In the genomic region with DNA sequence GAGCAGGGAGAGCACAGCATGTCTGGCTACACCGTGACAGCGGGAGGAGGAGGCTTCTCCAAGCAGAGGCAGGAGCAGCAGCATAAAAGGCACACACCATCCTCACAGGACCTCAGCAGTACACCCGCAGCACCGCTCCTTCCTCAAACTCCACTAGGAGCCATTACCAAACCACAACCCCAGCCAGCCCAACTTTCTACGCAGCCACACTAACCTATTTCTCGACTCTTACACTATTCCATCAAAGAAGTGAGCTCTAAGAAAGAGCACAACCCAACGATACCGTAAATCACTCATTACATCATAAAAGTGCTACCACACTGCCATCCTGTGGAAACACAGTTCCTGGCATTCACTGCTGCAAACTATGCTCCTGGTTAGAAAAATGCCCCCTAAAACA, we compare ENCODE assay signal across 9 mouse cellular contexts. TPM values are rescaled to one million over a fixed set of nuclear protein-coding genes. Genes with fewer than 3 reads are reported as not detected.
DNase-seq lines count a peak whose midpoint lies in the region; ATAC-seq lines count a peak whose summit lies in the region.
"Had no signal": no experiment of that assay in that cellular context is flagged by ENCODE, and none has a peak within 500 bp of the region (broad histone marks: within the 10 kb centered on the region; RNA-seq: fewer than 3 reads in every experiment).

No protein-coding gene starts in this region.

- DNase-seq in hindbrain, embryonic 14.5 days (ENCODE audit: low spot score) = peak; percentile 71
- DNase-seq in 416B (ENCODE audit: low read depth) (peak; percentile 54), MN1 (ENCODE audit: low spot score) (peak; percentile 44)
- DNase-seq in layer of hippocampus, adult 9-10 months (ENCODE audit: low spot score) = peak; percentile 20
- DNase-seq in spleen, postnatal 10 days (ENCODE audit: low spot score in 2 of 2) = no peak
- no peak for DNase-seq in adrenal gland, postnatal 36 days

- H3K27me3 ChIP-seq in hindbrain, embryonic 14.5 days (ENCODE audit: control insufficient read depth, insufficient read depth, low read length) = no peaks in the 10 kb centered on the region
- H3K27me3 ChIP-seq in hindbrain, embryonic 12.5 days = no peaks in the 10 kb centered on the region
- H3K27me3 ChIP-seq: neural tube, embryonic 13.5 days had no signal

- no peak overlapping the region for H3K4me3 ChIP-seq in hindbrain, embryonic 14.5 days (replicated peaks; ENCODE audit: low read length)
- no peak overlapping the region for H3K4me3 ChIP-seq in hindbrain, embryonic 12.5 days
- H3K4me3 ChIP-seq: neural tube, embryonic 13.5 days had no signal

- H3K36me3 ChIP-seq in hindbrain, embryonic 14.5 days (replicated peaks; ENCODE audit: control insufficient read depth, insufficient read depth) = peaks cover 32% of the 10 kb centered on the region
- H3K36me3 ChIP-seq in hindbrain, embryonic 12.5 days = peaks cover 22% of the 10 kb centered on the region

- no peak overlapping the region for H3K27ac ChIP-seq in hindbrain, embryonic 14.5 days
- no peak overlapping the region for H3K27ac ChIP-seq in hindbrain, embryonic 12.5 days
- H3K27ac ChIP-seq: neural tube, embryonic 13.5 days had no signal

- no peaks in the 10 kb centered on the region for H3K9me3 ChIP-seq in hindbrain, embryonic 14.5 days (ENCODE audit: control insufficient read depth, low read length)
- H3K9me3 ChIP-seq in hindbrain, embryonic 12.5 days (replicated peaks) = no peaks in the 10 kb centered on the region
- H3K9me3 ChIP-seq: neural tube, embryonic 13.5 days had no signal

- no peaks in the 10 kb centered on the region for H3K4me1 ChIP-seq in hindbrain, embryonic 14.5 days (replicated peaks; ENCODE audit: control insufficient read depth, insufficient read depth, low read length)
- no peaks in the 10 kb centered on the region for H3K4me1 ChIP-seq in hindbrain, embryonic 12.5 days

- H3K4me2 ChIP-seq in hindbrain, embryonic 14.5 days (replicated peaks) = no peak overlapping the region
- no peak overlapping the region for H3K4me2 ChIP-seq in hindbrain, embryonic 12.5 days (replicated peaks)
- H3K4me2 ChIP-seq: neural tube, embryonic 13.5 days had no signal

- 78% methylated on average over 8 of the region's 8 CpGs for WGBS in hindbrain, embryonic 14.5 days
- WGBS in hindbrain, embryonic 12.5 days = 90% methylated on average over 8 of the region's 8 CpGs

- no peak overlapping the region for H3K9ac ChIP-seq in hindbrain, embryonic 14.5 days
- H3K9ac ChIP-seq in hindbrain, embryonic 12.5 days = no peak overlapping the region
- H3K9ac ChIP-seq: neural tube, embryonic 13.5 days had no signal

- no peak for ATAC-seq in hindbrain, embryonic 14.5 days (ENCODE audit: low FRiP score)
- no peak for ATAC-seq in hindbrain, embryonic 12.5 days (ENCODE audit: low FRiP score)
- ATAC-seq in megakaryocyte, adult 5-6 weeks (ENCODE audit: poor library complexity, severe bottlenecking) = no peak

RNA-seq across cellular contexts. Expression of gene Stt3b, which starts 48.8 kb away (rescaled TPM):
- polyA plus RNA-seq in hindbrain, embryonic 14.5 days (2014; fragmentation: Nextera tagmentation; extraction: Ambion mirVana) = 116 and 135 TPM in 2 replicates
- polyA plus RNA-seq in hindbrain, embryonic 12.5 days (2016; fragmentation: Nextera tagmentation; extraction: Ambion mirVana) = 122 and 123 TPM in 2 replicates
- total RNA-seq in megakaryocyte, adult 5-6 weeks (2015) = 75.4 and 78.1 TPM in 2 replicates
- total RNA-seq in megakaryocyte, adult 5-6 weeks (2017) = 54.8 and 61.1 TPM in 2 replicates
- total RNA-seq in adrenal gland, postnatal 36 days (2021) = 100 to 1,000 TPM; 133 to 140 TPM

Comparison
In these comparisons a context has a peak if more than half of its experiments do, and no peak if none do; other contexts are left out.
1. DNase-seq: peak in hindbrain, embryonic 14.5 days (single experiment), 416B (single experiment), MN1 (single experiment) and layer of hippocampus, adult 9-10 months (single experiment); none in spleen, postnatal 10 days (0 of 2) and adrenal gland, postnatal 36 days (0 of 2).